Mouse (Mus musculus): ENCODE measurements around the gene Mroh3.

The Mroh3 gene

DNA sequence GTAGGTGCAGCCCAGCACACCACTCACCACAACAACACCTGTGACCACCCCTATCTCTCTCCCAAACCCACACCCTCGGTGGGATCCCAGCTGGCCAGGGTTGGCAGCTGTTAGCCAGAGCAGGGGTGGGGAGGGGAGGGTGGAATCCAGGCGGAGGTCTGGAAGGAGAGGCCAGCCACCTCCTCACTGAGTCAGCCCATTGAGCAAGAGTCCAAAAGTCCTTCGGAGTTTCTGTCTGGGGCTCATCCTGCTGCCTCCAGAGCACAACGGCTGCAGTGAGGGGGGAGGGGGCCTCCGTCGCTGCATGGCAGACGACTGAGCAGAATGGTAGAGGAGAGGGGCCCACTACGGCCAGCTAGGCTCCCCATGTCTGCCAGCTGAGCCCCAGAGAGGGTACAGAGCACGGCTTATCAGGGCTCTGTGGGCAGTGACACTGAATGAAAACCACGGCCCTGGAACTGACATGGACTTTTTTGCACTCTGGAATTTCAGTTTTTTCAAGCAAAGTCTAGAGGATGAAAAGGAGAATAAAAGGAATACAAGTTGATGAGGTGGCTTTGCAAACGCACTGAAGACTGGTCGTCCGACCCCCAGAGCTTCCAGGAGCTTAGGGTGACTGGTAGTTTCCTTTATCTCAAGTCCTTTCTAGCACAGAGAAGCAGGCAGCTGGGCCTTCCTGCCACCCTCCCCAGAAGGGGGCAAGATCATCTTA, 15.9 kb upstream of the Mroh3 start:
- DNase-seq (ENCODE audit: low read depth, low spot score), result peak; percentile 86

- DNase-seq (ENCODE audit: low read depth, low spot score), result peak; percentile 64
Observed at GRCm38 (mm10) chr1:136227870-136228269, 15.2 kb upstream of the Mroh3 start.

DNA sequence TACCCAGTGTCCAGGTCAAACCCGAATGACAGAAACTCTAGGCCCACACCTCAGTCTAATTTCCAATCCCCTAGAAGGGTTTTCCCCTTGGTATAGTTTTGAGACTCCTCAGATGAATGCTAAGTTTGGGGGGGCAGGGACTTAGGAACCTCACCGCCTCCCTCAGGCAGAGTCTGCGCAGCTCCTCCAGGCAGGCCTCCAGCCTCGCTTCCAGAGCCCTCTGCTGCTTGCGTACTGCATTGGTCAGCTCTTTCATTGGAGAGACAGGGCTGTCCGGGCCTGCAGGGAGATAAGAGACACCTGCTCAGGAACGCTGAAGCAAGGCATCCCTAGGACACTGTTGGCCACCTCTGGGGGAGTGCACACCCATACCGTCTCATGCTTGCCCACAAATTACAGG, 14.0 kb upstream of the Mroh3 start:
- DNase-seq (ENCODE audit: low read depth, low spot score), result no peak

- DNase-seq (ENCODE audit: low read depth, low spot score), result no peak
Observed at GRCm38 (mm10) chr1:136225846-136226245, 13.2 kb upstream of the Mroh3 start.

DNA sequence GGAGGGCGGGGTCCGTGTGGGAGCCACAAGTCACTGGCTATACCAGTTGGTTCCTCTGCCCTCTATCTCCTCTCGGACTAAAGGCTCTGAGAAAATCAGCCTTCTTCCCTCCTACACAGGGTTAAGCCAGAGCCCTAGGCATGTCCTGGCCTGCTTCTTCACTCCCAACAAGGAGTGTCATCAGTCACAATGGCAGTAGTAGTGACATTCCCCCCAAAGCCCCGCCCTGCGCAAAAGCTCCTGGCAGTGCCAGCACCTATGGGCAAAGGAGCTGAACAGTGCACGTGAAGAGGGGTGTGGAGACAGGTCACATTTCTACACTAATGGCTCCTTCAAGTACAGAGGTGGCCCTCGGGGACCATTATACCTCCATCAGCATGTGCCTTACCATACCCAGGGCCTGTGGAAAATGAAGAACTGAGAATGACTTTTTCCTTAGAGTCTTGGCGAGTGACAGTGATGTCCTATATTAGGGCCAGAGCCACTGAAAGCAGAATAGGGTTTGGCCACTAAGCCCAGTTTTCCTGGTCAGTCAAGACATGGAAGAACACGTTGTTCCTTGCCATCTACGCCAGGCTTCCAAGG, 11.2 kb upstream of the Mroh3 start:
- DNase-seq (ENCODE audit: low read depth, low spot score), result no peak

DNA sequence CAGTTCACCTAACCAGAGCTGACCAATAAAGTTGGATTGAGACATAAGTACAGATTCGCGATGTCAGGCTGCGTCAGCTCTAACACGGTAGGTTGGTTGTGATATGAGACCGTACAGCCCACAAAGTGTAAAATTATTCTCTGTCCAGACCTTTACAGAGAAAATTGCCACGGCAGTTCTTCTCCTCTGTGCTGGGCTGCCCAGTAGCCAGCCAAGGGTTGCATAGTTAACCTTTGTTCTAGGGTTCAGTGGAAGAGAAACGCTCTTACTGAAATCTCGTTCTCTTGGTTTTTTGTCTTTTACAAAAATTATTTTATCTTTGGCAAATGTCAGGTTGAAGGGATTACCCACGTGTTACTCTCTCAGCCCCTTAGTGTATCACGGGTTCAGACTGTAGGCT, 9.8 kb upstream of the Mroh3 start:
- no peak for DNase-seq (ENCODE audit: low read depth, low spot score)

DNA sequence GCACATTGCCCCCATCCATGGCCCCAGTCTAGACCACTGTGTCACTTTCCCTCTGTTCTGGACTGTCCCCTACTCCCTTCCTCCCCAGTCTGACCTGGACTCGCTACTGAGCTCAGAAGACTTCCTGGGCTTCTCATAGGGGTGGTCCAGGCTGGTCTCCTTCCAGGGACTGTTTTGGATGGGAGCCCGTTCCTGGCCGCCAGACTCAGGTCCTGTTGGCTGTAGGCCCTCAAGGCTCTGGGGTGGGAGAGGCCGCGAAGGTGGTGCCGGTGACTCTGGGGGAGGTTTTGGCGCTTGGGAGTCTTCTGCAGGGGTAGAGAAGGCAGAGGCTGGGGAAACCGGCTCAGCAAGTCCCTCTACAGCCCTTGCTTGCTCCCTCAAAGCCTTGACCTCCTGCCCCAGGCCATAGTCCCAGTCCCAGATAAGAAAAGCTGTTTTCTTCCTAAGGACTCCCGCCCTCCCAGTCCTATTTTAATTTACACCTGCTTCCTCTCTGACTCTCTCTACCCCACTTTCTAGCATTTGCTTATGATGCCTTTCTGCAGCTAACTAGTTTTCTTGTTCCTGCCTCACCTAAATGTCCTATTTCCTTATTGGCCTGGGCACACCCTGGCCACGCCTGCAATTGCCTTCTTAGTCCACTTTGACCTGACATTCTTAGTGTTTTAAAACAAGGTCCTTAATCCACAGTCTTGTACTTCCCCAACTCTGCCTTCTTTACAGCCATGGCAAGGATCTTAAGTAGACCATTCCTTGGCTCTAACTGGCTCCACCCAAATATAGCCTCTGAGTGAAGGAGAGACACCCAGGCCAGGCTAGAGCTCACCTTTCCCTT, 7.6 kb upstream of the Mroh3 start:
- no peak for DNase-seq (ENCODE audit: low read depth, low spot score)

DNA sequence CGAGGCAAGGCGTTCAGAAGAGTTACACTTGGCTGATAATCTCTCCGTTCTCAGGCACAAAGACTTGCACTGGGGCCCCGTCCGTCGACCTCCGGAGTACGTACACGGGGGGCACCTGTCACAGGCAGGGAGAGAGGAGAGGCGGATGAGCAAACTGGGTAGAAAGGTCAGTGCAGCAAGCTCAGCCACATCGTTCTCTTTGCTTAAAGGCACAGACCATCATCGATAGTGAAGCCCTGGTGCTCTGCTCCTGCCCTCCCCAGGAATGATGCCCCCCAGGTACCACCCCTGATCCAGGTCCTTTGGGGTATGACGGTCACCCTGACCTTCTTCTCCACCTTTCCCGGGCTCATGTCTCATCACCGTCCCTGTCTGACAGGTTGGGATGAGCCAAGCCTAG, 1.7 kb upstream of the Mroh3 start:
- no peak for DNase-seq (ENCODE audit: low read depth, low spot score)

GRCm38 (mm10) chr1:136190033-136190432, 22.6 kb downstream of the Mroh3 start:
- DNase-seq (ENCODE audit: low read depth, low spot score), result no peak

GRCm38 (mm10) chr1:136179511-136180001, 33.1 kb downstream of the Mroh3 start:
- DNase-seq (ENCODE audit: low read depth, low spot score), result no peak

GRCm38 (mm10) chr1:136178741-136179140, 33.9 kb downstream of the Mroh3 start:
- no peak for DNase-seq (ENCODE audit: low read depth, low spot score)

- peak; percentile 10 for DNase-seq (ENCODE audit: low read depth, low spot score)
Observed at GRCm38 (mm10) chr1:136177085-136177484, 35.5 kb downstream of the Mroh3 start.

DNA sequence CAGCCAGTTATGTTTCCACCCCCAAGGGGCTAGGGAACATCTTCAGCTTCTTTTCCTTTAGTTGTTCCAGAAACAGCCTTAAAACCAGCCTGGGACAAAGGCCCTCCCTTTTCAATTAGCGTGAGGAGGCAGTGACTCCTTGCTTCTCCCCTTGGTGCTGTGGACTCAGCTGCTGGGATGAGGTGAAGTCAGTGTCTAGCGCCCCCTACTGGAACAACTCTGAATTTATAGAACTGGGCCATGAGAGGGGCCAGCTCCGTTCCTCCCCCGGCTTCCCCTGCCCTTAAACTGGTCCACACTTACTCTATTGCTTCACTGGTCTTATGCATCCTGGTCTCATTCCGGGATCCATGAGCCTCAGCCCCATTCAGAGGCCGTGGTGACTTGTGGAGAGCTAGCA, 37.4 kb downstream of the Mroh3 start:
- peak; percentile 63 for DNase-seq (ENCODE audit: low read depth, low spot score)

DNA sequence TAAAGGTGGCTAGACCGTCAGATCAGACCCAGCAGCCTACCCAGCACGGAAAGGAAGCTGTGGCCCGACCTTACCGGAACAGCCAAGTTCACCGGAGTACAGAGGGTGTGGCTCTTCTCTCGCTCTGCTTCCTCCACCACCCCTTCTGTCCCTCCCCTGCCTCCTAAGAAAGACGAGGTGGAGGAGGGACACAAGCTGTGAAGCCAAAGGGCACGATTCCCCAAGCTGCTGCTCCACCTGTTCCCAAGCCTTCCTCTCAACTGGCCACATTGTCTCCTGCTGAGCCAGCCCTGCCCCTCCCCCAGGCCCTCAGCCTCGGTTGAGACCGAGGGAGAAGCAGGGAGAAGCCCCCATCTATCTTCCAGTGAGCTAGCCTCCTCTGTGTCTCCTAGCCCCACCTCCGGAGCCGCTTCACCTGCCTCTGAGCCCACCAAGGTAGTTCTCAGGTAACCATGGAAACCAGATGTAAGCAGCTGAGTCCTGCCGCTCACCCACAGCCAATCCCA, 38.5 kb downstream of the Mroh3 start:
- DNase-seq (ENCODE audit: low read depth, low spot score), result no peak

GRCm38 (mm10) chr1:136172696-136173095, 39.9 kb downstream of the Mroh3 start:
- DNase-seq (ENCODE audit: low read depth, low spot score), result no peak

- peak; percentile 90 for DNase-seq (ENCODE audit: low read depth, low spot score)
Observed at GRCm38 (mm10) chr1:136170109-136170508, 42.5 kb downstream of the Mroh3 start.

- DNase-seq (ENCODE audit: low read depth, low spot score), result peak; percentile 66
Observed at GRCm38 (mm10) chr1:136167657-136168056, 45.0 kb downstream of the Mroh3 start.

- no peak for DNase-seq (ENCODE audit: low read depth, low spot score)
Observed at GRCm38 (mm10) chr1:136165436-136165835, 47.2 kb downstream of the Mroh3 start.

GRCm38 (mm10) chr1:136161333-136161921, 51.2 kb downstream of the Mroh3 start:
- no peak for DNase-seq (ENCODE audit: low read depth, low spot score)

DNA sequence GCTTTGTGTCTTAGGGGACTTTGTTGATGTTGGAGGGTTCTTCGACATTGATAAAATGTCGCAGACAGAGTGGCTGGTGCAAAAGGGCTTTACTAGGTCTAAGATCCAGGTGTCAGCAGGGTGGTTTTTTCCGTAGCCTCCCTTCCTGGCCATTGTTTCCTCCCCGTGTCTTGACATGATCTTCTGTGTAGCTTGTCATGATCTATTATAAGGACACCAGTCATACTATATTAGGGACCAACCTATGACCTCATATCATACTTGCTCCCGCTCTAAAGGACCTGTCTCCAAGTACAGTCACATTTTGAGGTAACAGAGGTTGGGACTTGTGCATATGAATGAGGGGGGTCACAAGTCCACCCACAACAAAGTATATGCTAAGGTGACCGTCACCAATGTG, 51.7 kb downstream of the Mroh3 start:
- no peak for DNase-seq (ENCODE audit: low read depth, low spot score)

GRCm38 (mm10) chr1:136160297-136160696, 52.3 kb downstream of the Mroh3 start:
- DNase-seq (ENCODE audit: low read depth, low spot score), result no peak

DNA sequence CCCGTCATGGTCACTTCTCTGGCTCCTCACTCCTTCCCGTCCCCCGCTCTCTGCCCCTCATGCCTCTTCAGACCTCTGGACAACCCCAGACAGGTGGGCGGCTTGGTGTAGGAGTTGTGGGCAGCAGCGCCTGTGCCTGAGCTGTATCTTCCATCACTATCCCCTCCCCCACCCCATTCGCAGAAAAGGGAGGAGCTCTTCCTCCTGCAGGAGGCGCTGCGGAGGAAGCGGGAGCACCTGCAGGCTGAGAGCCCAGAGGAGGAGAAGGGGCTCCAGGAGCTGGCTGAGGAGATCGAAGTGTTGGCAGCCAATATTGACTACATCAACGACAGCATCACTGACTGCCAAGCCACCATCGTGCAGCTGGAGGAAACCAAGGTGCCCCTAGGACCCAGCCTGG, 52.8 kb downstream of the Mroh3 start:
- DNase-seq (ENCODE audit: low read depth, low spot score), result no peak

Measured in 3T3-L1 (cell line).